Mouse (Mus musculus) stomach, embryonic 15.5 days (tissue): ENCODE measurements around the gene Cdkn2a. TPM values are rescaled to one million over a fixed set of nuclear protein-coding genes. Genes with fewer than 3 reads are reported as not detected.
A peak's percentile ranks its signal among the peaks of the same experiment; 100 is the strongest.

Experiments
- ATAC-seq: fragments of 200-750 bp; cut with Nextera tagmentation; 2 replicates; pipeline ENCODE4 v1.8.0; 2017; ENCODE audit warnings: low read depth, moderate number of reproducible peaks, moderate TSS enrichment; ENCODE audit not compliant: insufficient read depth, low FRiP score
- H3K27ac ChIP-seq: fragments of 300-500 bp; sonication (generic); 2 replicates; pipeline ENCODE4 v1.5.1; 2015; ENCODE audit warnings: mild to moderate bottlenecking, inconsistent platforms
- H3K27me3 ChIP-seq: fragments of 300-500 bp; sonication (generic); replicated peaks from 2 replicates; pipeline ENCODE4 v1.6.1; 2015; ENCODE audit warnings: inconsistent platforms
- H3K36me3 ChIP-seq: fragments of 300-500 bp; sonication (generic); 2 replicates; pipeline ENCODE4 v1.6.1; 2015; ENCODE audit warnings: inconsistent platforms
- H3K4me1 ChIP-seq: fragments of 300-500 bp; sonication (generic); 2 replicates; pipeline ENCODE4 v1.6.1; 2015; ENCODE audit warnings: inconsistent platforms
- H3K4me2 ChIP-seq: fragments of 300-500 bp; sonication (generic); 2 replicates; pipeline ENCODE4 v1.6.1; 2015; ENCODE audit warnings: mild to moderate bottlenecking, inconsistent platforms
- H3K4me3 ChIP-seq: fragments of 300-500 bp; sonication (generic); replicated peaks from 2 replicates; pipeline ENCODE4 v1.5.1; 2015; ENCODE audit warnings: inconsistent platforms
- H3K9ac ChIP-seq: fragments of 300-500 bp; sonication (generic); 2 replicates; pipeline ENCODE4 v1.6.1; 2015; ENCODE audit warnings: inconsistent platforms
- H3K9me3 ChIP-seq: fragments of 300-500 bp; sonication (generic); 2 replicates; pipeline ENCODE4 v1.6.1; 2016; ENCODE audit warnings: inconsistent platforms
- WGBS: fragments of 180-500 bp; shearing (Covaris S2); methylation state at CpG from one replicate; pipeline ENCODE4 v1.1.7; 2015; 5-methylcytosine and 5-hydroxymethylcytosine counted together
- polyA plus RNA-seq: library from polyadenylated mRNA; unstranded; fragments of >200 nt; fragmentation: Nextera tagmentation; extraction: Ambion mirVana; gene quantifications from 2 replicates; pipeline ENCODE4 v1.2.1, GENCODE M21; 2015

Cdkn2a gene
- polyA plus RNA-seq: not detected in 2 replicates

- Histone ChIP-seq H3K9me3 (no peaks in the 10 kb centered on the region), H3K27ac (no peak within 1 kb of the TSS), H3K36me3 (no peaks in the 10 kb centered on the region), H3K4me3 (peak within 1 kb of the TSS; percentile 64), H3K4me1 (peaks cover 13% of the 10 kb centered on the region), H3K27me3 (peaks cover 75% of the 10 kb centered on the region), H3K4me2 (peak within 1 kb of the TSS; percentile 97), H3K9ac (peak within 1 kb of the TSS; percentile 29; the same call in 1 of the 2 replicates)
- peak; percentile 79 for ATAC-seq
- under 1% methylated on average over 115 of the region's 117 CpGs for WGBS
Measured at GRCm38 (mm10) chr4:89294486-89295440, at the start of gene Cdkn2a. Gene Cdkn2a, minus strand, starts transcription at chr4:89294653.

GRCm38 (mm10) chr4:89313461-89313860 lies 19.0 kb upstream of the Cdkn2a start:
- H3K4me1 ChIP-seq: peaks cover 9% of the 10 kb centered on the region; the same call in 1 of the 2 replicates
- no peak overlapping the region for H3K27ac ChIP-seq
- no peaks in the 10 kb centered on the region for H3K36me3 ChIP-seq
- no peak for ATAC-seq
- WGBS: 11% methylated on average over 13 of the region's 13 CpGs
- no peak overlapping the region for H3K4me2 ChIP-seq
- no peaks in the 10 kb centered on the region for H3K9me3 ChIP-seq
- H3K4me3 ChIP-seq: no peak overlapping the region
- peaks cover 29% of the 10 kb centered on the region for H3K27me3 ChIP-seq
- H3K9ac ChIP-seq: no peak overlapping the region

GRCm38 (mm10) chr4:89310491-89311254 lies 16.2 kb upstream of the Cdkn2a start, which contains the start of gene Cdkn2b:
Gene Cdkn2b, minus strand, starts transcription at chr4:89311039.
- H3K9me3 ChIP-seq: no peaks in the 10 kb centered on the region
- peak; percentile 89 for ATAC-seq
- H3K4me3 ChIP-seq: peak within 1 kb of the TSS; percentile 55
- H3K27ac ChIP-seq: peak within 1 kb of the TSS; percentile 64
- peak within 1 kb of the TSS; percentile 12; the same call in 1 of the 2 replicates for H3K9ac ChIP-seq
- peak within 1 kb of the TSS; percentile 96 for H3K4me2 ChIP-seq
- H3K4me1 ChIP-seq: peaks cover 9% of the 10 kb centered on the region; the same call in 1 of the 2 replicates
- no peaks in the 10 kb centered on the region for H3K36me3 ChIP-seq
- peaks cover 56% of the 10 kb centered on the region for H3K27me3 ChIP-seq
- WGBS: under 1% methylated on average over 56 of the region's 61 CpGs

- no peak overlapping the region for H3K9ac ChIP-seq
- ATAC-seq: no peak
- peaks cover 60% of the 10 kb centered on the region for H3K27me3 ChIP-seq
Measured at GRCm38 (mm10) chr4:89309996-89310395, 15.5 kb upstream of the Cdkn2a start.

GRCm38 (mm10) chr4:89308001-89308400 lies 13.5 kb upstream of the Cdkn2a start:
- ATAC-seq: no peak
- H3K4me3 ChIP-seq: no peak overlapping the region
- H3K36me3 ChIP-seq: no peaks in the 10 kb centered on the region
- peaks cover 80% of the 10 kb centered on the region for H3K27me3 ChIP-seq
- peaks cover 9% of the 10 kb centered on the region; the same call in 1 of the 2 replicates for H3K4me1 ChIP-seq
- no peaks in the 10 kb centered on the region for H3K9me3 ChIP-seq
- WGBS: 16% methylated on average over 3 of the region's 3 CpGs
- H3K27ac ChIP-seq: no peak overlapping the region
- no peak overlapping the region for H3K4me2 ChIP-seq
- no peak overlapping the region for H3K9ac ChIP-seq

More at GRCm38 (mm10) chr4:89309996-89310395, 15.5 kb upstream of the Cdkn2a start:
- H3K27ac ChIP-seq: 0 out of 2 replicates have a peak overlapping the region, but pooled peaks have one; percentile 64
- H3K4me1 ChIP-seq: peaks cover 9% of the 10 kb centered on the region; the same call in 1 of the 2 replicates
- peak overlapping the region; percentile 55 for H3K4me3 ChIP-seq
- no peaks in the 10 kb centered on the region for H3K9me3 ChIP-seq
- H3K36me3 ChIP-seq: no peaks in the 10 kb centered on the region
- WGBS: 3% methylated on average over 11 of the region's 11 CpGs
- peak overlapping the region; percentile 96 for H3K4me2 ChIP-seq

- Histone ChIP-seq H3K27ac (no peak overlapping the region), H3K27me3 (peaks cover 81% of the 10 kb centered on the region), H3K9me3 (no peaks in the 10 kb centered on the region), H3K9ac (no peak overlapping the region), H3K4me1 (peaks cover 9% of the 10 kb centered on the region; the same call in 1 of the 2 replicates), H3K36me3 (no peaks in the 10 kb centered on the region), H3K4me3 (no peak overlapping the region), H3K4me2 (no peak overlapping the region)
- no peak for ATAC-seq
- 4% methylated on average over 25 of the region's 25 CpGs for WGBS
Measured at GRCm38 (mm10) chr4:89306798-89307365, 12.4 kb upstream of the Cdkn2a start.

GRCm38 (mm10) chr4:89305691-89306090 lies 11.2 kb upstream of the Cdkn2a start:
- Histone ChIP-seq H3K27me3 (peaks cover 82% of the 10 kb centered on the region), H3K4me2 (no peak overlapping the region), H3K4me3 (no peak overlapping the region), H3K9me3 (no peaks in the 10 kb centered on the region), H3K27ac (no peak overlapping the region), H3K36me3 (no peaks in the 10 kb centered on the region), H3K4me1 (peaks cover 8% of the 10 kb centered on the region; the same call in 1 of the 2 replicates), H3K9ac (no peak overlapping the region)
- ATAC-seq: no peak
- 5% methylated on average over 3 of the region's 3 CpGs for WGBS

GRCm38 (mm10) chr4:89303281-89303995 lies 9.0 kb upstream of the Cdkn2a start:
- Histone ChIP-seq H3K9me3 (no peaks in the 10 kb centered on the region), H3K9ac (no peak overlapping the region), H3K4me1 (no peaks in the 10 kb centered on the region), H3K4me3 (no peak overlapping the region), H3K36me3 (no peaks in the 10 kb centered on the region), H3K27ac (no peak overlapping the region), H3K27me3 (peaks cover 82% of the 10 kb centered on the region), H3K4me2 (no peak overlapping the region)
- WGBS: 3% methylated on average over 14 of the region's 14 CpGs
- ATAC-seq: peak; percentile 27; the same call in 1 of the 2 replicates

- no peak overlapping the region for H3K4me3 ChIP-seq
- no peaks in the 10 kb centered on the region for H3K36me3 ChIP-seq
- H3K27ac ChIP-seq: no peak overlapping the region
- H3K4me1 ChIP-seq: no peaks in the 10 kb centered on the region
- H3K27me3 ChIP-seq: peaks cover 75% of the 10 kb centered on the region
- no peaks in the 10 kb centered on the region for H3K9me3 ChIP-seq
- H3K4me2 ChIP-seq: no peak overlapping the region
- no peak for ATAC-seq
- WGBS: 6% methylated on average over 1 of the region's 1 CpGs
- no peak overlapping the region for H3K9ac ChIP-seq
Measured at GRCm38 (mm10) chr4:89302129-89302528, 7.7 kb upstream of the Cdkn2a start.

- Histone ChIP-seq H3K27ac (no peak overlapping the region), H3K9me3 (no peaks in the 10 kb centered on the region), H3K9ac (no peak overlapping the region), H3K4me1 (peaks cover 6% of the 10 kb centered on the region), H3K27me3 (peaks cover 76% of the 10 kb centered on the region), H3K4me3 (no peak overlapping the region), H3K36me3 (no peaks in the 10 kb centered on the region), H3K4me2 (no peak overlapping the region)
- WGBS: 6% methylated on average over 2 of the region's 2 CpGs
- no peak for ATAC-seq
Measured at GRCm38 (mm10) chr4:89299721-89300120, 5.3 kb upstream of the Cdkn2a start.
